Mouse (Mus musculus) forebrain, postnatal 0 days (tissue): Measurements from ENCODE around the gene Esrrg. TPM values are rescaled to one million over a fixed set of nuclear protein-coding genes. Genes with fewer than 3 reads are reported as not detected.

Experiments
- ATAC-seq: fragments of 200-750 bp; cut with Nextera tagmentation; 2 replicates; pipeline ENCODE4 v1.8.0; 2017; ENCODE audit warnings: mild to moderate bottlenecking, moderate library complexity
- DNase-seq: peaks from one replicate; pipeline ENCODE4 v3.0.0-alpha.2; 2015
- H3K27ac ChIP-seq: fragments of 300-500 bp; sonication (generic); 2 replicates; pipeline ENCODE4 v1.5.1; 2014; ENCODE audit warnings: low read depth, mild to moderate bottlenecking, antibody characterized with exemption, low read length, moderate library complexity, mixed read lengths
- H3K27me3 ChIP-seq: fragments of 300-500 bp; sonication (generic); 2 replicates; pipeline ENCODE4 v1.6.1; 2014; ENCODE audit warnings: mild to moderate bottlenecking, low read length, mixed read lengths; ENCODE audit not compliant: insufficient read depth
- H3K36me3 ChIP-seq: fragments of 300-500 bp; sonication (generic); 2 replicates; pipeline ENCODE4 v1.6.1; 2014; ENCODE audit warnings: mild to moderate bottlenecking, moderate library complexity; ENCODE audit not compliant: insufficient read depth
- H3K4me1 ChIP-seq: fragments of 300-500 bp; sonication (generic); 2 replicates; pipeline ENCODE4 v1.6.1; 2014; ENCODE audit warnings: antibody characterized with exemption; ENCODE audit not compliant: insufficient read depth
- H3K4me2 ChIP-seq: fragments of 300-500 bp; sonication (generic); 2 replicates; pipeline ENCODE4 v1.6.1; 2014; ENCODE audit warnings: low read depth, mild to moderate bottlenecking, moderate library complexity
- H3K4me3 ChIP-seq: fragments of 300-500 bp; sonication (generic); 2 replicates; pipeline ENCODE4 v1.5.1; 2014; ENCODE audit warnings: low read depth, low read length, mixed read lengths
- H3K9ac ChIP-seq: fragments of 300-500 bp; sonication (generic); 2 replicates; pipeline ENCODE4 v1.6.1; 2014; ENCODE audit warnings: mild to moderate bottlenecking
- H3K9me3 ChIP-seq: fragments of 300-500 bp; sonication (generic); 2 replicates; pipeline ENCODE4 v1.6.1; 2016; ENCODE audit warnings: low read length
- CTCF ChIP-seq: sonication (generic); IDR thresholded peaks from 2 replicates; pipeline ENCODE4 v1.5.1; 2016; ENCODE audit warnings: antibody characterized with exemption, control low read depth, low read depth
- WGBS: fragments of 180-500 bp; shearing (Covaris S2); extraction: QIAGEN DNeasy Blood & Tissue Kit; methylation state at CpG from one replicate; pipeline ENCODE4 v1.1.7; 2014; 5-methylcytosine and 5-hydroxymethylcytosine counted together
- polyA plus RNA-seq: library from polyadenylated mRNA; unstranded; fragments of >200 nt; fragmentation: Nextera tagmentation; extraction: Ambion mirVana; gene quantifications from 2 replicates; pipeline ENCODE4 v1.2.1, GENCODE M21; 2015
- total RNA-seq: library from RNA; depleted of rRNA; stranded (reverse); fragments of >200 nt; gene quantifications from 2 replicates; pipeline ENCODE4 v1.2.3, GENCODE M21; 2014

Esrrg gene
- total and polyA plus RNA-seq, 2 experiments from 2014 or later: 9.2 to 11.9 TPM

DNA sequence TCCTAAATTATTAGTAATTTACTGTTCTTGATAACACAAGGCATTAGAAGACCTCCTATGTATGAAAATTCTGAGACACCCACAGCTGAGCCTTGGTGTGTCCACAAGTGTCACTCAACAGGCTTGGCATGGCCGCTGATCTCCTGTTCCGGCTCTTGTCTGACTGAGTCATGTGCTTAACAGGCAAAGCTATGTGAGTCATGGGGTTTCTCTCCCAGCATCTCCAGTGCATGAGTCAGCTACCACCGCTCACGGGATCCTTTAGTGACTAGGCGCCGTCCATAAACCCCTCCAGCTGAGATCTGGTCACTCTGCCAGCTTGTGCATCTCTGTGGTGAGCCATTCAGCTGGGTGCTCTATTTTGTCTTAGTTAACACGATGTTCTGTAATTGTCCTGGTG, 302.1 kb downstream of the Esrrg start:
- WGBS: 91% methylated on average over 7 of the region's 7 CpGs
- Histone ChIP-seq H3K36me3 (no peaks in the 10 kb centered on the region), H3K4me3 (no peak overlapping the region), H3K9me3 (no peaks in the 10 kb centered on the region), H3K27ac (no peak overlapping the region), H3K27me3 (peaks cover 3% of the 10 kb centered on the region; the same call in 1 of the 2 replicates), H3K4me1 (no peaks in the 10 kb centered on the region), H3K9ac (no peak overlapping the region), H3K4me2 (no peak overlapping the region)
- ATAC-seq (no peak), DNase-seq (no peak)
- TF ChIP-seq CTCF: no peak

DNA sequence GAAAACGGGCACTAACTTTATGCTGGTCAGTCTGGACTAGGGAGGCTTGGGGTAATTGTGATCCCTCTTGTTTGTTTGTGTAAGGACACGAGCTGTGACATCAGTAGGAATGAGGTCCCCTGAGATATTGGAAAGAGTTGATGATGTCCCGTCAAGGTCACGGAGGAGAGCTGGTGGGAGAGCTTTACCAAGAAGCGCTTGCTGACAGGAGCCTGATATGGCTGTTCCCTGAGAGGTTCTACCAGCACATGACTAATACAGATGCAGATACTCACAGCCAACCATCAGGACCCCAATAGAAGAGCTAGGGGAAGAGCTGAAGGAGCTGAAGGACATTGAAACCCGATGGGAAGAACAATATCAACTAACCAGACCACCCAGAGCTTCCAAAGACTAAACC, 302.6 kb downstream of the Esrrg start:
- no peaks in the 10 kb centered on the region for H3K4me1 ChIP-seq
- peaks cover 3% of the 10 kb centered on the region; the same call in 1 of the 2 replicates for H3K27me3 ChIP-seq
- H3K9ac ChIP-seq: no peak overlapping the region
- no peak for ATAC-seq
- TF ChIP-seq CTCF: no peak
- no peaks in the 10 kb centered on the region for H3K9me3 ChIP-seq
- H3K4me3 ChIP-seq: no peak overlapping the region
- no peak for DNase-seq
- H3K4me2 ChIP-seq: no peak overlapping the region
- WGBS: 88% methylated on average over 6 of the region's 6 CpGs
- H3K27ac ChIP-seq: no peak overlapping the region
- no peaks in the 10 kb centered on the region for H3K36me3 ChIP-seq

DNA sequence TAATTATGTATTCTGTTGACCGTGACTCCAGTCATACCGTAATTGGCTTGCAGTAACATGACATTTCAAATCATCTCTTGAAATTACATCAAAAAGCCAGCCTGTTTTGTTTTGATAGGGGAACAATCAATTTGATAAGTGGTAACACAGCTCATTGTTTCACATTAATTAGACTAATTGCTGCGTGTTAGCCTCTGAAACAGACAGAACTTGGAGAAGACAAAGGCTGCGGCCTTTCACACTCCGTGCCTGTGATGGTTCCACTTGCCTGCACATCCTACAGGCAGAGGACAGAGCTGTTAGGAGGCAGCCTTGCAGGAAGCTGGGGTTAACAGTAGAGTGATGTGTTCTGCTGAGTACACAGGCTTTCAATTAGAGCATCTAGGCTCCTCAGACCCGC, 309.7 kb downstream of the Esrrg start:
- Histone ChIP-seq H3K9me3 (no peaks in the 10 kb centered on the region), H3K27ac (no peak overlapping the region), H3K4me1 (no peaks in the 10 kb centered on the region), H3K4me3 (no peak overlapping the region), H3K4me2 (no peak overlapping the region), H3K9ac (no peak overlapping the region), H3K27me3 (no peaks in the 10 kb centered on the region), H3K36me3 (no peaks in the 10 kb centered on the region)
- 21% methylated on average over 6 of the region's 6 CpGs for WGBS
- TF ChIP-seq CTCF: no peak
- no peak for ATAC-seq
- no peak for DNase-seq

DNA sequence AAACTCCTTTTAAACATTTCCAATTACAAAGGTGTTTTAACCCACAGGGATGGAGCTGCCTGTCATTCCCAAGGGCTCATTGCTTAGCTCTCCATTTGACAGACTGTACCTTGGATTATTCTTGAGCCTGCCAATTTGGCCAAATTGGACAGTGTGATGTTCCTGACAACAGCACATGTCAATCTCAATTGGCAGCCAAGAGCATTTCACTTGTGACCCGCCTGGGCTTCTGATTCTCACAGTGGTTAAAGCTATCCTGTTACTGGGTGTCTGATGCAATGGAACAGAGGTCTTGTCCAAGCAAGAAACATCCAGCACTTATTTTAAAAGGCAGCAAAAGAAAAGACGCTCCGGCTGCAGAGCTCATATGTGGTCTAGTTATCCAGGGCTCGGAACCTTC, 310.3 kb downstream of the Esrrg start:
- no peak overlapping the region for H3K4me2 ChIP-seq
- TF ChIP-seq CTCF: no peak

DNA sequence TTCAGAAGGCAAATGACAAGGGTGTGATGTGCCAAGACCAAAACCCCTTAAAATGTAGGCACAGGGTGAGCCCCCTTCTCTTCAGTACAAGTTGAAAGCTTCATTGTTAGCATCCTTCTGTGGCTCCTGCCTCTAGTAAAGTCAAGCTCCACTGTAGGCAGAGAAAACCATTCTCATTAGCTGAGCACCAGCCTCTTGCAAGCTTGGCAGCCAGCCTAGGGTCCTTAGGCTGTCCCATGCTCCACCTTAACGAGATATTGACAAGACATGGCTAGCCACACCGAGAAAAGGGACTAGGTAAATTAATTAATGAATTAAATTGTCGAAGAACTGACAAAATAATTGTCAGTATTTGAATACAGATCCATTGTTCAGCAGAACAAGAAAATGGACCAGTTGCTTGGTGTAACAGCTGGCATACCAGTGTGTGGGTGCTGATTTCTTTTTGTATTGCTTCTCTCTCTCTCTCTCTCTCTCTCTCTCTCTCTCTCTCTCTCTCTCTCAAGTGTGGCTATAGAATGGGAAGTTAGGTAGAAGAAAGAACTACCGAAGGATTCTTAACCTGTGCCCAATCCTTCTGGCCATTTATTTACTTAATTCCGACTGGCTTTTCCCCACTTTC, 311.7 kb downstream of the Esrrg start:
- Histone ChIP-seq H3K27me3 (no peaks in the 10 kb centered on the region), H3K9me3 (no peaks in the 10 kb centered on the region), H3K27ac (no peak overlapping the region), H3K4me3 (no peak overlapping the region), H3K9ac (no peak overlapping the region), H3K4me1 (no peaks in the 10 kb centered on the region), H3K36me3 (no peaks in the 10 kb centered on the region), H3K4me2 (no peak overlapping the region)
- no peak for DNase-seq
- 23% methylated on average over 5 of the region's 5 CpGs for WGBS
- no peak for TF ChIP-seq CTCF
- ATAC-seq: no peak

More for the DNA sequence above, 310.3 kb downstream of the Esrrg start:
- H3K27me3 ChIP-seq: no peaks in the 10 kb centered on the region
- WGBS: 83% methylated on average over 4 of the region's 4 CpGs
- H3K27ac ChIP-seq: no peak overlapping the region
- no peaks in the 10 kb centered on the region for H3K4me1 ChIP-seq
- no peak overlapping the region for H3K4me3 ChIP-seq
- no peak overlapping the region for H3K9ac ChIP-seq
- no peak for DNase-seq
- no peaks in the 10 kb centered on the region for H3K9me3 ChIP-seq
- H3K36me3 ChIP-seq: no peaks in the 10 kb centered on the region
- no peak for ATAC-seq

DNA sequence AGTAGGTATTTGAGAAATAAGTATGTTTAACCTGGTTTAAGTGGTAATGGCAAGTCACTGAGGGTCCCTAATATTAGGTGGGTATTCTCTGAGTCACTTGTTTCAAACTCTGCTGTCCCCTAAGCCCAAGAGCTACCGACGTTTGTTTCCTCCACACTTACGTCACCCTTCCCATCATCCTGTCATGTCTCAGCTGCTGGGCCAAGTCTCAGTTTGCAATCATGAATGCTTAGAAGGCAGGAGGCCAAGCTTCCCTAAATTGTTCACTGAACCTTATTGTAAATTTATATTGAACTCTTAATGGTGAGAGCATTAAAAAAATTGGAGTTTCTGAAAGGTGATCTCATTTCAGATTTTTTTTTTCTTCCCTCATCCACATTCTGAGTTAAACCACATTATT, 322.6 kb downstream of the Esrrg start:
- DNase-seq (no peak), ATAC-seq (no peak)
- no peak overlapping the region for H3K9ac ChIP-seq
- H3K9me3 ChIP-seq: no peaks in the 10 kb centered on the region
- H3K4me2 ChIP-seq: no peak overlapping the region
- no peaks in the 10 kb centered on the region for H3K4me1 ChIP-seq
- no peaks in the 10 kb centered on the region for H3K36me3 ChIP-seq
- WGBS: 29% methylated on average over 3 of the region's 3 CpGs
- no peak overlapping the region for H3K27ac ChIP-seq
- TF ChIP-seq CTCF: no peak
- no peaks in the 10 kb centered on the region; the same call in 1 of the 2 replicates for H3K27me3 ChIP-seq
- H3K4me3 ChIP-seq: no peak overlapping the region

DNA sequence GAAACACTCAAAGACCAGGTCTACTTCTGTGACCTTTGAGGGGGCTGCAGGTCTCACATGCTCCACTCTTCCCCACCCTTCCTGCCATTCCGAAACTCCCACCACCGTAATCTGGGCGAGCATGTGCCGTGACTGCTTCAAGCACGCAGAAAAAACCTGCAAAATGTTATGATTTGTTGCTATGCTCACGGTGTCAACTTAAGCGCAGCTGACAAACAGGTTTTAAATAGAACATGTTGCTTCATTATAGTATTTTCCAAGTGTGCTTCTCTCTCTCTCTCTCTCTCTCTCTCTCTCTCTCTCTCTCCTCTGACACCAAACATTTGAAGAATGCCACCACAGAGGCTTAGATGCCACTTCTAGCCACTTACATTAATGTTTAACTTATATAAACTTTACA, 330.1 kb downstream of the Esrrg start:
- H3K4me2 ChIP-seq: no peak overlapping the region
- no peak for ATAC-seq
- H3K9me3 ChIP-seq: no peaks in the 10 kb centered on the region
- no peaks in the 10 kb centered on the region for H3K36me3 ChIP-seq
- no peaks in the 10 kb centered on the region for H3K4me1 ChIP-seq
- no peak overlapping the region for H3K9ac ChIP-seq
- H3K4me3 ChIP-seq: no peak overlapping the region
- WGBS: 75% methylated on average over 7 of the region's 7 CpGs
- peaks cover 18% of the 10 kb centered on the region for H3K27me3 ChIP-seq
- peak; percentile 18 for DNase-seq
- TF ChIP-seq CTCF: no peak
- H3K27ac ChIP-seq: no peak overlapping the region
